ENCODE assay signal across 22 mouse cellular contexts in genomic region chr5:122175961-122176360, GRCm38 (mm10). TPM values are rescaled to one million over a fixed set of nuclear protein-coding genes. Genes with fewer than 3 reads are reported as not detected.
DNase-seq lines count a peak whose midpoint lies in the region; ATAC-seq and TF ChIP-seq lines count a peak whose summit lies in the region.
"Had no signal": no experiment of that assay in that cellular context is flagged by ENCODE, and none has a peak within 500 bp of the region (broad histone marks: within the 10 kb centered on the region; RNA-seq: fewer than 3 reads in every experiment).

No protein-coding gene starts in this region.

- no peak for TF ChIP-seq CTCF in kidney, postnatal 0 days (IDR thresholded peaks at IDR 0.05; ENCODE audit: low read depth)
- no peak for TF ChIP-seq CTCF in MEL (IDR thresholded peaks at IDR 0.05 in 2 of 3, conservative IDR thresholded peaks at IDR 0.05 in 1 of 3; ENCODE audit: control insufficient read depth in 1 of 3, insufficient read depth in 1 of 3, low read depth in 2 of 3, low read length in 3 of 3, poor library complexity in 1 of 3, severe bottlenecking in 1 of 3)
- no peak for TF ChIP-seq CTCF in hindbrain, postnatal 0 days (IDR thresholded peaks at IDR 0.05; ENCODE audit: low read depth)

- no peak for DNase-seq in kidney, postnatal 0 days (ENCODE audit: low spot score)
- no peak for DNase-seq in kidney, postnatal 10 days
- DNase-seq in MEL (ENCODE audit: low read depth, low spot score): no peak
- DNase-seq in hindbrain, postnatal 0 days (ENCODE audit: low spot score): no peak
- DNase-seq: layer of hippocampus, adult 9-11 months had no signal

- no peak for TF ChIP-seq EP300 in MEL (IDR thresholded peaks at IDR 0.05; ENCODE audit: low read depth in 1 of 2, low read length in 2 of 2)

- no peaks in the 10 kb centered on the region for H3K27me3 ChIP-seq in kidney, postnatal 0 days (ENCODE audit: insufficient read depth, low read length)
- H3K27me3 ChIP-seq in midbrain, embryonic 13.5 days: no peaks in the 10 kb centered on the region
- H3K27me3 ChIP-seq in midbrain, embryonic 15.5 days (replicated peaks): no peaks in the 10 kb centered on the region
- H3K27me3 ChIP-seq in MEL (ENCODE audit: control insufficient read depth in 1 of 2, insufficient read depth in 2 of 2, low read length in 2 of 2): no peaks in the 10 kb centered on the region
- no peaks in the 10 kb centered on the region for H3K27me3 ChIP-seq in hindbrain, postnatal 0 days (ENCODE audit: insufficient read depth, low read length)
- H3K27me3 ChIP-seq: embryonic facial prominence, embryonic 15.5 days; forebrain, embryonic 12.5 days; heart, embryonic 15.5 days; liver, embryonic 15.5 days; neural tube, embryonic 13.5 days; stomach, embryonic 15.5 days had no signal

- H3K79me2 ChIP-seq in MEL (ENCODE audit: control insufficient read depth, insufficient read depth, low read length, poor library complexity): no peaks in the 10 kb centered on the region

- 77% methylated on average over 7 of the region's 7 CpGs for WGBS in kidney, postnatal 0 days
- 92% methylated on average over 7 of the region's 7 CpGs for WGBS in midbrain, embryonic 13.5 days
- 92% methylated on average over 7 of the region's 7 CpGs for WGBS in midbrain, embryonic 15.5 days
- WGBS in hindbrain, postnatal 0 days: 86% methylated on average over 7 of the region's 7 CpGs

- H3K9me3 ChIP-seq in kidney, postnatal 0 days (replicated peaks; ENCODE audit: low read length): no peaks in the 10 kb centered on the region
- H3K9me3 ChIP-seq in midbrain, embryonic 13.5 days: no peaks in the 10 kb centered on the region
- H3K9me3 ChIP-seq in midbrain, embryonic 15.5 days: no peaks in the 10 kb centered on the region
- no peaks in the 10 kb centered on the region for H3K9me3 ChIP-seq in MEL (replicated peaks; ENCODE audit: insufficient read depth, low read length)
- no peaks in the 10 kb centered on the region for H3K9me3 ChIP-seq in hindbrain, postnatal 0 days (ENCODE audit: low read length)
- H3K9me3 ChIP-seq: embryonic facial prominence, embryonic 15.5 days; forebrain, embryonic 12.5 days; heart, embryonic 15.5 days; liver, embryonic 15.5 days; neural tube, embryonic 13.5 days; stomach, embryonic 15.5 days had no signal

- peaks cover 29% of the 10 kb centered on the region for H3K36me3 ChIP-seq in kidney, postnatal 0 days (ENCODE audit: insufficient read depth, low read length)
- peaks cover 51% of the 10 kb centered on the region for H3K36me3 ChIP-seq in midbrain, embryonic 13.5 days
- H3K36me3 ChIP-seq in midbrain, embryonic 15.5 days (replicated peaks): peaks cover 31% of the 10 kb centered on the region
- H3K36me3 ChIP-seq in MEL (ENCODE audit: control insufficient read depth in 1 of 2, insufficient read depth in 2 of 2, low read length in 2 of 2): peaks cover 9 to 17% of the 10 kb centered on the region in 2 experiments
- H3K36me3 ChIP-seq in hindbrain, postnatal 0 days (ENCODE audit: insufficient read depth, low read length): peaks cover 31% of the 10 kb centered on the region

- H3K9ac ChIP-seq in kidney, postnatal 0 days (ENCODE audit: low read depth, low read length): no peak overlapping the region
- H3K9ac ChIP-seq in midbrain, embryonic 13.5 days (replicated peaks): no peak overlapping the region
- H3K9ac ChIP-seq in midbrain, embryonic 15.5 days: no peak overlapping the region
- no peak overlapping the region for H3K9ac ChIP-seq in MEL (ENCODE audit: control insufficient read depth, low read depth, low read length, poor library complexity, severe bottlenecking)
- no peak overlapping the region for H3K9ac ChIP-seq in hindbrain, postnatal 0 days (replicated peaks; ENCODE audit: low read length)
- H3K9ac ChIP-seq: forebrain, embryonic 12.5 days; forebrain, postnatal 0 days; heart, embryonic 15.5 days; liver, embryonic 15.5 days; neural tube, embryonic 13.5 days; stomach, embryonic 15.5 days had no signal

- TF ChIP-seq RAD21 in MEL (IDR thresholded peaks at IDR 0.05; ENCODE audit: low read depth, low read length): no peak

- H3K4me3 ChIP-seq in kidney, postnatal 0 days (replicated peaks; ENCODE audit: low read depth, low read length): no peak overlapping the region
- H3K4me3 ChIP-seq in midbrain, embryonic 13.5 days (replicated peaks): no peak overlapping the region
- H3K4me3 ChIP-seq in midbrain, embryonic 15.5 days: no peak overlapping the region
- H3K4me3 ChIP-seq in MEL (ENCODE audit: control insufficient read depth in 1 of 2, insufficient read depth in 1 of 2, low read depth in 2 of 2, low read length in 2 of 2): no peak overlapping the region
- H3K4me3 ChIP-seq in hindbrain, postnatal 0 days (ENCODE audit: low read length): no peak overlapping the region
- H3K4me3 ChIP-seq: embryonic facial prominence, embryonic 15.5 days; forebrain, embryonic 12.5 days; heart, embryonic 15.5 days; liver, embryonic 15.5 days; myocyte; neural tube, embryonic 13.5 days; stomach, embryonic 15.5 days had no signal

- no peaks in the 10 kb centered on the region; the same call in 1 of the 2 replicates for H3K4me1 ChIP-seq in kidney, postnatal 0 days (replicated peaks; ENCODE audit: insufficient read depth, low read length)
- H3K4me1 ChIP-seq in midbrain, embryonic 13.5 days (replicated peaks): no peaks in the 10 kb centered on the region
- no peaks in the 10 kb centered on the region for H3K4me1 ChIP-seq in midbrain, embryonic 15.5 days
- H3K4me1 ChIP-seq in MEL (ENCODE audit: control insufficient read depth in 1 of 2, insufficient read depth in 2 of 2, low read length in 2 of 2): peaks cover 0 to 8% of the 10 kb centered on the region in 2 experiments; a peak in 1 of 4 replicates
- H3K4me1 ChIP-seq in hindbrain, postnatal 0 days (ENCODE audit: insufficient read depth, low read length): no peaks in the 10 kb centered on the region
- H3K4me1 ChIP-seq: embryonic facial prominence, embryonic 15.5 days; forebrain, embryonic 12.5 days; heart, embryonic 15.5 days; liver, embryonic 15.5 days; neural tube, embryonic 13.5 days; stomach, embryonic 15.5 days had no signal

- no peak for TF ChIP-seq POLR2A in MEL (IDR thresholded peaks at IDR 0.05; ENCODE audit: control insufficient read depth in 1 of 2, insufficient read depth in 1 of 2, low read depth in 1 of 2, low read length in 2 of 2, poor library complexity in 1 of 2)

- no peak for ATAC-seq in kidney, postnatal 0 days (replicated peaks; ENCODE audit: low FRiP score, low read depth)
- peak; percentile 11; the same call in 1 of the 2 replicates for ATAC-seq in midbrain, embryonic 13.5 days
- no peak for ATAC-seq in midbrain, embryonic 15.5 days (replicated peaks)
- ATAC-seq in hindbrain, postnatal 0 days: no peak

- H3K4me2 ChIP-seq in kidney, postnatal 0 days (ENCODE audit: low read length): no peak overlapping the region
- no peak overlapping the region for H3K4me2 ChIP-seq in midbrain, embryonic 13.5 days (replicated peaks)
- H3K4me2 ChIP-seq in midbrain, embryonic 15.5 days: no peak overlapping the region
- H3K4me2 ChIP-seq in hindbrain, postnatal 0 days (ENCODE audit: low read depth, low read length): no peak overlapping the region
- H3K4me2 ChIP-seq: embryonic facial prominence, embryonic 15.5 days; forebrain, embryonic 12.5 days; heart, embryonic 15.5 days; liver, embryonic 15.5 days; neural tube, embryonic 13.5 days; stomach, embryonic 15.5 days had no signal

- H3K27ac ChIP-seq in kidney, postnatal 0 days: 0 out of 2 replicates have a peak overlapping the region, but pooled peaks have one; percentile 10
- H3K27ac ChIP-seq in midbrain, embryonic 13.5 days: no peak overlapping the region
- H3K27ac ChIP-seq in midbrain, embryonic 15.5 days: no peak overlapping the region
- H3K27ac ChIP-seq in MEL (ENCODE audit: control insufficient read depth, low read depth, low read length): no peak overlapping the region
- H3K27ac ChIP-seq in hindbrain, postnatal 0 days: no peak overlapping the region
- H3K27ac ChIP-seq: embryonic facial prominence, embryonic 15.5 days; forebrain, embryonic 12.5 days; heart, embryonic 15.5 days; liver, embryonic 15.5 days; macrophage; neural tube, embryonic 13.5 days; stomach, embryonic 15.5 days had no signal

TF ChIP-seq in MEL, 35 proteins besides CTCF, POLR2A, EP300 and RAD21 (continues in another document):
- TF ChIP-seq ZC3H11A (IDR thresholded peaks at IDR 0.05; ENCODE audit: low read depth, low read length) (no peak), TAL1 (IDR thresholded peaks at IDR 0.05; ENCODE audit: low read length) (no peak)

RNA-seq across cellular contexts. Expression of gene Ppp1cc, which starts 17.9 kb away (rescaled TPM):
- 203 and 220 TPM in 2 replicates for polyA plus RNA-seq in kidney, postnatal 0 days (2015; fragmentation: Nextera tagmentation; extraction: Ambion mirVana)
- polyA plus RNA-seq in midbrain, embryonic 13.5 days (2015; fragmentation: Nextera tagmentation; extraction: Ambion mirVana): 235 and 262 TPM in 2 replicates
- polyA plus RNA-seq in midbrain, embryonic 15.5 days (2015; fragmentation: Nextera tagmentation; extraction: Ambion mirVana): 216 and 237 TPM in 2 replicates
- 305 and 329 TPM in 2 replicates for total RNA-seq in MEL (2012; rRNA removed)
- polyA plus RNA-seq in MEL (2012; ENCODE audit: insufficient read depth in 1 of 2, insufficient read length in 2 of 2, low read depth in 1 of 2, low replicate concordance in 2 of 2, missing spikeins in 1 of 2): 100 to 1,000 TPM in 1 of 2 experiments, not detected in 1; 420 TPM
- total RNA-seq in hindbrain, postnatal 0 days (2014; rRNA removed): 205 and 207 TPM in 2 replicates
- polyA plus RNA-seq in hindbrain, postnatal 0 days (2015; fragmentation: Nextera tagmentation; extraction: Ambion mirVana): 177 and 184 TPM in 2 replicates

RNA-seq across cellular contexts. Expression of gene Hvcn1, which starts 30.6 kb away (rescaled TPM):
- polyA plus RNA-seq in kidney, postnatal 0 days (2015; fragmentation: Nextera tagmentation; extraction: Ambion mirVana): 12.2 and 13.5 TPM in 2 replicates
- 4.0 and 4.1 TPM in 2 replicates for polyA plus RNA-seq in midbrain, embryonic 13.5 days (2015; fragmentation: Nextera tagmentation; extraction: Ambion mirVana)
- 1.5 and 1.9 TPM in 2 replicates for polyA plus RNA-seq in midbrain, embryonic 15.5 days (2015; fragmentation: Nextera tagmentation; extraction: Ambion mirVana)
- 8.4 and 9.1 TPM in 2 replicates for total RNA-seq in MEL (2012; rRNA removed)
- polyA plus RNA-seq in MEL (2012; ENCODE audit: insufficient read depth in 1 of 2, insufficient read length in 2 of 2, low read depth in 1 of 2, low replicate concordance in 2 of 2, missing spikeins in 1 of 2): 10 to 100 TPM in 1 of 2 experiments, not detected in 1; 13.5 TPM
- total RNA-seq in hindbrain, postnatal 0 days (2014; rRNA removed): 1.7 and 2.2 TPM in 2 replicates
- 0.94 and 1.1 TPM in 2 replicates for polyA plus RNA-seq in hindbrain, postnatal 0 days (2015; fragmentation: Nextera tagmentation; extraction: Ambion mirVana)

RNA-seq across cellular contexts. Expression of gene Ccdc63, which starts 35.3 kb away (rescaled TPM):
- polyA plus RNA-seq in kidney, postnatal 0 days (2015; fragmentation: Nextera tagmentation; extraction: Ambion mirVana): not detected in 2 replicates
- polyA plus RNA-seq in midbrain, embryonic 13.5 days (2015; fragmentation: Nextera tagmentation; extraction: Ambion mirVana): not detected in 2 replicates
- polyA plus RNA-seq in midbrain, embryonic 15.5 days (2015; fragmentation: Nextera tagmentation; extraction: Ambion mirVana): 0.29 TPM in 1 of 2 replicates, not detected in the other
- total RNA-seq in MEL (2012; rRNA removed): 1.4 and 1.6 TPM in 2 replicates
- polyA plus RNA-seq in MEL (2012; ENCODE audit: insufficient read depth in 1 of 2, insufficient read length in 2 of 2, low read depth in 1 of 2, low replicate concordance in 2 of 2, missing spikeins in 1 of 2): 1 to 10 TPM in 1 of 2 experiments, not detected in 1; 4.7 TPM
- 0.04 and 0.16 TPM in 2 replicates for total RNA-seq in hindbrain, postnatal 0 days (2014; rRNA removed)
- 0.23 TPM in 1 of 2 replicates, not detected in the other for polyA plus RNA-seq in hindbrain, postnatal 0 days (2015; fragmentation: Nextera tagmentation; extraction: Ambion mirVana)
- total RNA-seq: adrenal gland, postnatal 14 days; heart, postnatal 25 days; midbrain, postnatal 0 days had no signal
- polyA plus RNA-seq: forebrain, embryonic 12.5 days; hindbrain, embryonic 11.5 days; large intestine, adult 2 months; limb, embryonic 11.5 days; midbrain, postnatal 0 days; myocyte; stomach, embryonic 15.5 days had no signal
